Mouse (Mus musculus): Measurements from ENCODE around the gene D5Ertd579e. TPM values are rescaled to one million over a fixed set of nuclear protein-coding genes. Genes with fewer than 3 reads are reported as not detected.

Gene D5Ertd579e
- total RNA-seq, 2 experiments from 2014 or later, result 88.8 to 95.6 TPM

DNA sequence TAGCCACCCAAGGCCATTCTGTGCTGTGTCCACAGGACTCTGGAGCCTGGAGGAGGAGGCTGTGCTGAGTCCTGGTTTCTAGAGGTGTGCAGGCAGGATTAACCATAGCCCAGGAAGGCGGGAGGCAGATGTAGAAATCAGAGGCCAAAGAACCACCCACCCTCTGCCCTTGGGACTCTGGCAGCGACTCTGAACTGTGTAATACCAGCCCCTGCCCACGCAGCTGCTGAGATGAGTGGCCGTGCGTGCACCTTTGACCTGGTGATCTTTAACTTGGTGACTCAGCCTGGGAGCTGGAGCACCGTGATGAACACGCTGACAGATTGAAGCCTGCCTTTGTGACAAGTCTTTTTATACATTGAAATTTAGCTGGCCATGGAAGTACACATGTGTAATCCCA lies 28.4 kb upstream of the D5Ertd579e start:
- intact Hi-C loops (cut with DNase I), result no loop called here
- no peak for DNase-seq (ENCODE audit: low spot score in 2 of 2)

DNA sequence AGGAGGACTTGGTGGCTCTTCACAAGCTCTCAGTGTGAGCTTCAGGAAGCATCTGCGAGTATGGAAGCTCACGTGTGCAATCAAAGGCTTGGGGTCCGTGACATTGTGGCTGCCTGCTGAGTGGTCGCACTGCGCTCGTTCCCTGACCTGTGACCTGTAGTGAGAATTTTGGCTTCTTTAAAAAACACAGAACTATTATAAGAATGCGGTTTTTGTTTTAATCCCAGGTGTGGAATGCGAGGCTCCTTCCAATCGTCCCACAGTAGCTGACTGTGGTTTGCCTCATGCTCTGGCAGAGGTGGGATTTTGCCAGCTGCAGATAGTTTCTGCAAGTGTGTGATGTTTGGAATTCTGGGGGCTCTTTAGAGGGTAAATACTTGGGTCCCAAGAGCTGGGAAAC lies 27.5 kb upstream of the D5Ertd579e start:
- intact Hi-C loops (cut with DNase I), result no loop called here
- no peak for DNase-seq (ENCODE audit: low spot score in 2 of 2)

DNA sequence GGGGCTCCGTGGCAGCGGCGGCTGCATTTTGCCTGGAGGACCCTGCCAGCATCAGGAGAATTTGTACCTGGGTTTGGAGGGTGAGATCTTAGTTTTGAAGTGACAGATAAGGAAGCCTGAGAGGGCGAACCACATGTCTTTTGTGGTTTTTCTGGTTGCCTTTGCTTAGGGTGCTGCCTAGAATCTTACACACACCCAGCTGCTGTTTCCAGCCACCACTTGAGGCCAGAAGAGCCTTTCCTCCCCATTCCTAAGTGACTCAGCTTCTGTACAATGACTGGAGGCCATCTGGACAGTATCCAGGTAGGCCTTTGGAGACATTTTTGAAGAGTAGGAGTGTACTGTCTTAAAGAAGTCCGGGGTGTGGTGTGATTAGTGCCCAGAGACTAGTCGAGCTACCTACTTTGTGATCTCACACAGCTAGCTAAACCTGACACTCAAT lies 26.6 kb upstream of the D5Ertd579e start:
- intact Hi-C loops (cut with DNase I), result no loop called here
- DNase-seq (ENCODE audit: low spot score in 2 of 2), result no peak

DNA sequence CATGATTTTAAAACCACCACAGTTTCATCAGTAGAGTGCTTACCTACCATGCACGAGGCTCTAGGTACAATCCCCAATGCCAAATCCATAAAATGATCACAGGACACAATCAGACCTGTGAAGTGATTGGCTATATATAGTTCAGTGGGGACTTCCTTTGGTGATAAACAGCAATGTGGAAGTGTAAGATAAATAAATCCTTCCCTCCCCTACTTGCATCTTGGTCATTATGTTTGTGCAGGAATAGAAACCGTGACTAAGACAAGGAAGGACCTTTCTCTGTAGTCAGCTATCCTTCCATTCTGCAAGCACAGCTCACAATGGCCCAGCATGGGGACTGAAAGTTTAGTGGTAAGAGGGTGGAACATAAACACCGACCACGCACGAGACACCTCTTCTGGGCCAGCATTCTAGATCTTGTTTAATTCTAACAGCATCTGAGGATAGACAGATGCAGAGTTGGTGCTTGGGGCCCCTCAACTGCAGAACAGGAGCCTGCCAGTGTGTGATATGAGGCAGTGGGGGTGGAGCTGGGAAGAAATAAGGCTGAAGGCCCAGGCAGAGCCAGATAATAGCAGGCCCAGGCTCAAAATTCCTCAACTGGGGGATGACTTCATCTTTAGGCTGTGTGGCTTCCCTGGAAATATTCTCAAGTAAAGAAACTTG lies 25.0 kb upstream of the D5Ertd579e start:
- no peak for DNase-seq (ENCODE audit: low spot score in 2 of 2)
- intact Hi-C loops (cut with DNase I), result no loop called here

DNA sequence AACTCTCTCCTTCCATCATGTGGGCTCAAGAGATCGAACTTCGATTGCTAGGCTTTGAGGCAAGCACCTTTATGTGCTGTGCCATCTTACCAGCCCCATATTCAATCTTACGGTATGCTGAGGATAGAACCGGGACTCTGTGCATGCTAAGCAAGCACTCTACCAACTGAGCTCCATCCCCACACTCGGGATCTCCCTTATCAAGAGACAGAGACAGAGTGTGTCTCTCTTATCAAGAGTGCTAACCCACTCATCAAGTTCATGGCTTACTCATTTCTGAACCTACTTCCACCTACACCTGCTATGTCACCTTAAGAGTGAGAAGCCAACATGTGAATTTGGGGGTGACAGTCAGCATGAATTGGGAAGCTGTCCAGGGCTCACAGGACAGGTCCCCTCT lies 24.4 kb upstream of the D5Ertd579e start:
- DNase-seq (ENCODE audit: low spot score in 2 of 2), result no peak
- intact Hi-C loops (cut with DNase I), result no loop called here

DNA sequence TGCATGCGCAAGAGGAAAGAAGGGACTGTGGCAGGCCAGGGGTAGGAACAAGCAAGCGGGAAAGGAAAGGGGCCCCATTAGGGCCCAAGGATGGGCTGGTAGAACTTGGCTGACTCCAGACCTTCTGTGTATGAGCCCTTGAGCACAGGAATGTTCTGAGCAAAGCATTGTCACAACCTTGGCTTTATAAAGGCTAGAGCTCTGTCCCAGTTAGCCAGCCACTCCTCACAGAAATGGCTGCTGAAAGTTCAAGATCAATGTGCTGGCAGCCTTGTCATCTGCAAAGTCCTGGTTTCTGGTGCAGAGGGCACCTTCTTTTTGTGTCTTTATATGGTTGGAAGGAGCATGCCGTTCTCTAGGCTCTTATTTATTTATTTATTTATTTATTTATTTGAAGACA lies 23.8 kb upstream of the D5Ertd579e start:
- intact Hi-C loops (cut with DNase I), result no loop called here
- DNase-seq (ENCODE audit: low spot score in 2 of 2), result no peak

DNA sequence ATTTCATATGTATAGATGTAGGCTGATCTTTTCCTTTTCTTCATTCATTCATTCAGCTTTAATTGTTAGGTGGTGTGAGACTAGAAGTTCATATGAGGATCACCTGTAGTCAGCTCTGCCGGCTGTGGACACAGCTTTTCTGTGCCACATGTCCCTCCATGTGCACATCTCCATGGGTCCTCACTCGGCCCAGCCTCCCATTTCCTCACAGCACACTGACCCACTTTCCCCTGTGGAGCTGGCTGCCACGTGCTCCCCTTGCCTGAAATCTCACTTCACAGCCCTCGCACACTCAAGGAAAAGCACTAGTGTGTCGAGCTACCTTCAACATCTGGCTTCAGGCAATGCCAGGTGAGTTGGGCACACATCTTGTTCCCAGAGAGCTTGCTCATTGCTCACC lies 23.3 kb upstream of the D5Ertd579e start:
- no peak for DNase-seq (ENCODE audit: low spot score in 2 of 2)
- intact Hi-C loops (cut with DNase I), result no loop called here

DNA sequence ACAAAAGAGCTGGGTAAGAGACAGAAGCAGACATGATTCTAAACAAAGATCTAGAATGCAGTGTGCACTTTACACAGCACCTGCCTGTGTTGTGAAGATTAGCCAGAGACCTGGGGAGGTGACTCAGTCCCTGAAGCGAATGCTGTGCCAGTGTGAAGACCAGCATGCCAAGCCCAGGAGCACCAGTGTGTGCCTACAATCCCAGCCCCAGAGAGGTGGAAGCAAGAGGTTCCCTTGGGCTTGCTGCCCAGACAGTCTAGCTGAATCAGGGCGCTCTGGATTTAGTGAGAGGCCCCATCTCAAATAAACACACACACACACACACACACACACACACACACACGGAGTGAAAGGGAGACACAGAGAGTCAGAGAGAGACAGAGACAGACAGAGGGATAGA lies 22.1 kb upstream of the D5Ertd579e start:
- no peak for DNase-seq (ENCODE audit: low spot score in 2 of 2)
- intact Hi-C loops (cut with DNase I), result no loop called here

DNA sequence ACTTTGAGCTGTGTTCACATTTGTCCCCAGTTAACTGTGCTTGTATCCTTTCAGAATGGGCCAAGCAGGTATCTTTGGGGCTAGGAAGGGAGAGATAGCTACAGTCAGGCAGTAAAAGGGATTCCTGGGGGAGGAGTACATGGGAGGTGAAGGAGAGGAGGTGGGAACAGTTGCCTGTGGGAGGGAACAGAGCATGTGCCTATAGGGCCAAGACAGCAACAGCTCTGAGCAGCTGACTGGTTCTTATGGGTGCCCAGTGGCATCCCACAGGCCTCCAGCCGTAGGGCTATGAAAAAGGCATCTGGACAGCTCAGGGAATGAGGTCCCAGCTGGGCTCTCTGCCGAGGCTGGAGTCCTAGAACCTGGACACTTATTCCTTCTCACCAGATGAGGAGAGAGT lies 21.0 kb upstream of the D5Ertd579e start:
- no peak for DNase-seq (ENCODE audit: low spot score in 2 of 2)
- intact Hi-C loops (cut with DNase I), result no loop called here

DNA sequence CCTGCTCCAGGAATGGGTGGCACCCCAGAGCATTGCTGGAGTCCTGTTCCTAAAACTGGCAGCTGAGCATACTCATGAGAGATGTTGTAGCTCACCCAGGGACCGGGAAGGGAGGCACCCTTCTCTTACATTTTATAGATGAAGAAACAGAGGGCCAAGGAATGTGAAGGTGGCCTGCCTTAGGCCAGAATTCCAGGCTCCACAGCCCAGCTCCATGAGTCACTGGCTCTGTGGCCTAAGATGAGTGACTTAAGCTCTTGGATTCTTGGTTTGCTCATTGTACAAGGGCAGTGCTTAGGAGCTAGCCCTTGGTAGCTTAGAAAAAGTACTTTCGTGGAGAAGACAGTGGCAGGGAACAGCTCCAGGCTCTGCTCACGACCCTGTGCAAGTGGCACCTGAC lies 19.0 kb upstream of the D5Ertd579e start:
- intact Hi-C loops (cut with DNase I), result no loop called here
- no peak for DNase-seq (ENCODE audit: low spot score in 2 of 2)

DNA sequence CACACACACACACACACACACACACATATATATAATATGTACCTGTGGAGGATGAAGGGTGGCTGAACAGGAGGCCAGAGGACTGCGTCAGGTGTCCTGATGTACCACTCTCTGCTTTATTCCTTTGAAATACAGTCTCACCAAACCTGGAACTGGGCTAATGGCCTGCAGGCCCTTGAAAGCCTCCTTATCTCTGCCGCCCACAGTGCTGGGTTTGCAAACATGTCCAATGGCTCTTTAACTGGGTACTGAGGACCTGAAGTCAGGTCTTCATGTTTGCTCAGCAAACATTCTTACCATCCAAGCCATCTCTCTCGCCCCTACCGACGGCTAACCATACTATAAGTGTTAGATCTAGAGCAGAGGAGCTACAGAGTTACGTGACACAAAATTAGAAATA lies 17.9 kb upstream of the D5Ertd579e start:
- DNase-seq (ENCODE audit: low spot score in 2 of 2), result no peak

DNA sequence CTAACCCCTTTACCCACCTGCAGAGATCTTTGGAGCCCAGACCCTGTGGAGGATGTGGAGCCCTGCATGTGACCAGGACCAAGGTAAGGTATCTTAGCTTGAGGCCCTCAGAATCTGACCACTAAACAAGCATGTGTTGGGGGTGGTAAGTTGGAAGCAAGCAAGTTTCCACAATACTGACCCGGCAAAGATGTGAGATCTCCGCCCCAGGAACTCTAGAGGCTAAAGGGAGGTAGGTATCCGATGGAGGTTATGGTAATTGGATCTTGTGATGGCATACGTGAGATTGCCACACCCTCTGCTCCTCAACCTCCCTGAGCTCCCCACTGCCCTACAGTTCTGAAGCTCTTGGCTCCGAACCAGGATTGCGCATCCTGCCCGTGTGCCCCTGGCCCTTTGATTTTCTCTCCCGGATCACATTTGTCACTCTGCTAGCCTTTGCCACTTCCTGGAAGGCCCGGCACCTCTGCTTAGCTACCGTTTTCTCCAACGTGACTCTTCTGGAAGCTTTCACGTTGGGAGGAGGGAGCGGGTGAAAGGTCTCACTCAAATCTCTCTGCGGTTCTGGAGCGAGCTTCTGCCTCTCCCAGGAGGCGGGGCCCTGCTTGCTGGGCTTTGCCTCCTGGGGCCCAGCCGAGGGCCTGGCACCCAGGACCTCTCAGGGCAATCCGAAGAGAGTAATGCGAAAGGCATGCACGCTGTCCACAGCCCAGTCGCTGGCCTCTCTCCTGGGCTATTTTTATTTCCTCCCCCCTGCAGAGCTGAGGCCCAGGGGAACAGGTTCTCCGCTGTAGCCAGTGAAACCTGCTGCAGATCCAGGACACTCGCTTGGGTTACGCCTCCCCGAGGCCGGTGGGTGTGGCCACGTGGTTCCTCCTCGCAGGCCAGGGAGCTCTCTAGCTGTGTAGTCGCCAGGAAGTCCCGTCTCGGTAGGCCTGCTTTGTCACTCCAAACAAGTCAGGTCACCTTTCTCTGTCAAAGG lies 17.0 kb upstream of the D5Ertd579e start:
- intact Hi-C loops (cut with DNase I), result no loop called here
- peak in 1 of 2 experiments; percentile 41 for DNase-seq (ENCODE audit: low spot score in 2 of 2)

More for the DNA sequence above, 17.9 kb upstream of the D5Ertd579e start:
- intact Hi-C loops (cut with DNase I), result no loop called here

DNA sequence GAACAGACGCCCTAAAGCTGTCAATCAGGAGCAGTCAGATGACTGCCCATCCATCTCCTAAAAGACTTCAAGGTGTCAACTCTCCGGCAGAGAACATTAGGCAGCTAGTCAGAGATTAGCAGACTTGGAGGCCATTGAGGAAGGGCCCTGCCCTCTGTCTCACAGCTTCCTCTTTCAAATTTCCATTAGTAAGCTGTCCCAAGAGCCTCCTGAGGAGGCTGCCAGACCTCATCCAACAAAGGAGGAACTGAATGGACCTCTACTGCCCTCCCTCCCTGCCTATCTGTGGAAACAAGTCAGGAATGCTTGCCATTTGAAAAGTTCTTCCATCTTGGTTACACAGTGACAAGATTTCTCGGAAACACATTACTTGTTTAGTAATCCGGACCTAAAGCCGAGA lies 16.0 kb upstream of the D5Ertd579e start:
- DNase-seq (ENCODE audit: low spot score in 2 of 2), result no peak
- intact Hi-C loops (cut with DNase I), result no loop called here

DNA sequence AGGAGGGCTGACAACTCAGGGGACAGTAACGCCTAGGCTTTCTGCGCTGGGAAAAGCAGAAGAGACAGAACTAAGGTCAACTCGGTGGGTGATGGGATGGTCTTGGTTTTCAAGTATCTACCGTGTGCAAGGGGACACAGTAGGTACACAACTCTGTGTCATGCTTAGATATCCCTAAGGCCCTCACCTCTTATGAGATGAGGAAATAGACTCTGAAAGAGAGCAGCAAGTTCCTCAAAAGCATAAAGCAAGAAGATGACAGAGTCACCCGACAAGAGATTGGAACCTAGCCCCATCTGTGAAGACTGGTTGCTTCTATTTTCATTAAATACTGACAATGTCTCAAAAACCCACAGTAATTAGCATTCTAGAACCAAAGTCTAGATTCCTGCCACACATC lies 10.0 kb upstream of the D5Ertd579e start:
- intact Hi-C loops (cut with DNase I), result no loop called here
- no peak for DNase-seq (ENCODE audit: low spot score in 2 of 2)

DNA sequence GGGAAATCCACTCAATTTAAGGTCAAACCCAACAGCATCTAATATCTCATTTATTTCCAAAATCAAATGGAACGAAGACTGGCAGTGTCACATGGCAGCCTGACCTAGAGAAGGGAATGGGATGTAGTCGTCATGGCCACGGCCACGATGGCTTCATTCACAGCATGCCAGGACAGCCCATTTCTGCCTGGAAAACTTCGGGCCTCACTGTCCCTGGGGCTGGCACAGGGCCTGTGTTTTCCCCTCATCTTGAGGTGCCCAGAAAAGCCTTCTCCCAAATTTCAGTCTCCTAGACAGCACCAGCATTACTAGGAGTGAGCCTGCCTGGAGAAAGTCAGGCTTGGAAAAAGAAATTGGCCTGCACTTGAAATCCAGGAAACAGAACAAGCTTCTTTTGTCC lies 9.6 kb upstream of the D5Ertd579e start:
- no peak for DNase-seq (ENCODE audit: low spot score in 2 of 2)
- intact Hi-C loops (cut with DNase I), result no loop called here

DNA sequence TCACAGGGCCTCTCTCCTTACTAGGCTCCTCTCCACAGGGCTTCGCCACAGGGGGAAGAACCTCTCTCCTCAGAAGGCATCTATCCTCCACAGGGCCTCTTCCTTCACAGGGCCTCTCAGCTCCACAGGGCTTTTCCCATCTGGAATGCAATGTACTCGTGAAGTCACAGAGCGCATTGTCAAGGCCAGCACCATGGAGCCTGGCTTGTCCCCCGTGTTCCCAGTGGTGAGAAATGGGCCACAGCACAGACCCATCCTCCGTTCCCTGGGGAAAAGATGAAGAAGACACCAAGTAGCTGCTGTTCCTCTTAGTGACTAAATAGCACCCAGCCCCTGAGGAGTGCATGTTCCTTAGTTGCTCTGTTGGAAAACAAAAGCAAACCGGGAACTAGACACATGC lies 8.9 kb upstream of the D5Ertd579e start:
- intact Hi-C loops (cut with DNase I), result no loop called here
- DNase-seq (ENCODE audit: low spot score in 2 of 2), result no peak

DNA sequence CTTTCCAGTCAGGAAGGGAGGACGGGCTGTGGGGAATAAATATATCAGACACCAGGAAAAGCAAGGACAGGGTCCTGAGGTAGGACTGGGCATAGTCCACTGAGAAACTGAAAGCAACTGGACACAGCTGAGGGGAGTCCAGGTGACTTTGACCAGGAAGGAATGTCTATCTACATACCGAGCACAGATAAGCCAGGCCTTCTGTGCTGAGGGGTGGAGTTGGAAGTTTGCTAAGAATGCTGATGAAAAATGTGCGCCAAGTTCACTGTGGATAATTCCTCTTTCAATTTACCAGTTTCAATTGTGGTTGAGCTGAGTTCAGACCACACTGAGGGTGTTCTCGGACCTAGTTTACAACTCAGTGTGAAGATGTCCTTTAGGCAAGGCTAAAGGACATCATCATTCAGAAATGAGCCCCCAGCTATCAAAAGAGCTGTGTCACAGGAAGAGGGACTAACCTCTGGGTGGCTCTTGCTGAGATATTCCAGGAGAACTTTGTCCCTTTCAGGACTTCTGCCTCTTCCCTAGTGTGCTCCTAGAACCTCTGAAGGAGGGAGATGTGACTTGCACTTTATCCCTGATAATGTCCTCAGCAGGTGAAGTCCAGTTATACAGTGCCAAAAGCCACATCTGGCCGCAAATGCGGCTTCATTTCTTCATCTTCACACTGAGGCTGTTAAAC lies 5.3 kb upstream of the D5Ertd579e start:
- no peak for DNase-seq (ENCODE audit: low spot score in 2 of 2)
- intact Hi-C loops (cut with DNase I), result no loop called here

DNA sequence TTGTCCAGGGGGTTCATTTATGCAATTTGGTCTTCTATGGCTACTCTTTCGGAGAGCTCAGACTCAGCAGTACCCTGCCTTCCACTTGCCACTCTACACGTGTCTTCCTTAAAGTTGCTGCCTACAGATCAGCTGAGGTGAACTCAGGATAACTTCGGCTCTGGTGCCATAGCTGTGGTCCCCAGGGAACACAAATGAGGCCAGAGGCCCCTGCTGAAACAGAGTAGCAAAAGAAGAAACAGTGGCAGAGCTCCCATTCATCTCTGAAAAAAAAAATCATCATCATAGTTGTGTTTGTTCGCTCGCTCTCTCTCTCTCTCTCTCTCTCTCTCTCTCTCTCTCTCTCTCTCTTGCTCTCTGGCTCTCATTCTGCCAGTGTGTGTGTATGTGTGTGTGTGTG lies 2.9 kb upstream of the D5Ertd579e start:
- intact Hi-C loops (cut with DNase I), result loop anchor here (5.0 kb wide), 1 partner anchor 44 kb away; no protein-coding TSS in a partner anchor

DNA sequence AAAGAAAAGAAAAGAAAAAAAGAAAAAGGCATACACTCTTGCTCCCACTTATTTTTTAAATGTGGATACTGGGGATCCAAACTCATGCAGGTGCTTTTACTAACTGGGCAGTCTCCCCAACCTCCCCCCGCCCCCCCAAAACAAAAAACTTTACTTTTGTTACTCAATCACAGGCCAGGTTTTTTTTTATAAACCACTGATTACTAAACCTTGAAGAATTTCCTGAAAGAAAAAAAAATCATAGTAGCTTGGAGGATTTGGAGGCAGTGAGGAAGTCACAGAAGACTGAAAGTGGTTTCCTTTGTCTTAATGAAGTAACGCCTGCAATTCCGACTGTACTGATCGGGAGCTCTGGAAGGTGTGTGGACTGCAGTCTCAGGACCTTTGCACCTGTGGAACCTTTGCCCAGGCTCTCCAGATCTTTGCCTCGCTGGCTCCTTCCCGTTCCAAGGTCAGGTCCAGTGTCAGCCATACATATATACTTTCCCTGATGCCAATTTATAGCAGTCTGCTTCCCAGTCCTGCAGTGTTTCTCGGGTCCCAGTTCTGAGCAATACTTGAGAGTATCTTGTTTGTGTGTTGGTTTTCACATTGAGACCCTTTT lies 2.3 kb upstream of the D5Ertd579e start:
- intact Hi-C loops (cut with DNase I), result loop anchor here (5.0 kb wide), 1 partner anchor 44 kb away; no protein-coding TSS in a partner anchor

More for the DNA sequence above, 2.9 kb upstream of the D5Ertd579e start:
- DNase-seq (ENCODE audit: low spot score in 2 of 2), result no peak

More for the DNA sequence above, 2.3 kb upstream of the D5Ertd579e start:
- DNase-seq (ENCODE audit: low spot score in 2 of 2), result no peak

Data from left cerebral cortex, postnatal 14 days (tissue).